ENCODE assay signal across 8 mouse cellular contexts in genomic region chr1:93101571-93102061, GRCm38 (mm10). TPM values are rescaled to one million over a fixed set of nuclear protein-coding genes. Genes with fewer than 3 reads are reported as not detected.
DNase-seq lines count a peak whose midpoint lies in the region; ATAC-seq and TF ChIP-seq lines count a peak whose summit lies in the region.

Kif1a (minus strand) TSS chr1:93101951.

- under 1% methylated on average over 39 of the region's 39 CpGs for WGBS in kidney, embryonic 16.5 days
- 1% methylated on average over 36 of the region's 39 CpGs for WGBS in liver, postnatal 0 days (ENCODE audit: insufficient replicate concordance)

- peak; percentile 74 for ATAC-seq in kidney, embryonic 16.5 days (ENCODE audit: low FRiP score, low TSS enrichment)
- ATAC-seq in granulocyte monocyte progenitor cell, adult 5-6 weeks (replicated peaks; ENCODE audit: poor library complexity, severe bottlenecking): peak; percentile 9; the same call in 1 of the 2 replicates
- no peak for ATAC-seq in liver, postnatal 0 days

- TF ChIP-seq CTCF in layer of hippocampus, adult 2 months (conservative IDR thresholded peaks at IDR 0.05): no peak
- no peak for TF ChIP-seq CTCF in liver, postnatal 0 days (IDR thresholded peaks at IDR 0.05; ENCODE audit: low read depth)

- no peak for DNase-seq in kidney, adult 9 months
- peak; percentile 83 to 90 for DNase-seq in cerebellum, postnatal 36 days
- peak; percentile 90 to 96 for DNase-seq in layer of hippocampus, adult 2 months (ENCODE audit: low spot score in 2 of 2)
- DNase-seq in liver, postnatal 0 days: no peak
- peak; percentile 90 to 95 for DNase-seq in right cerebral cortex, postnatal 36 days (ENCODE audit: low spot score in 2 of 2)
- no peak for DNase-seq in thymus, postnatal 14 days

- peaks cover 48% of the 10 kb centered on the region for H3K27me3 ChIP-seq in kidney, embryonic 16.5 days (ENCODE audit: insufficient read depth, low read length)
- H3K27me3 ChIP-seq in liver, postnatal 0 days (ENCODE audit: insufficient read depth, low read length): peaks cover 46% of the 10 kb centered on the region

- peak within 1 kb of the TSS; percentile 59 for H3K9ac ChIP-seq in kidney, embryonic 16.5 days (replicated peaks; ENCODE audit: low read length)
- H3K9ac ChIP-seq in liver, postnatal 0 days (replicated peaks): no peak within 1 kb of the TSS

- peak within 1 kb of the TSS; percentile 56 for H3K4me3 ChIP-seq in kidney, embryonic 16.5 days (ENCODE audit: low read length)
- H3K4me3 ChIP-seq in layer of hippocampus, adult 2 months: peak within 1 kb of the TSS; percentile 95
- peak within 1 kb of the TSS; percentile 38 for H3K4me3 ChIP-seq in liver, postnatal 0 days (ENCODE audit: low read depth, low read length)

- H3K27ac ChIP-seq in kidney, embryonic 16.5 days (ENCODE audit: low read length): no peak within 1 kb of the TSS
- peak within 1 kb of the TSS; percentile 97 for H3K27ac ChIP-seq in layer of hippocampus, adult 2 months
- no peak within 1 kb of the TSS for H3K27ac ChIP-seq in liver, postnatal 0 days (ENCODE audit: low read depth)

- H3K4me2 ChIP-seq in kidney, embryonic 16.5 days (replicated peaks; ENCODE audit: low read depth, low read length): peak within 1 kb of the TSS; percentile 92
- peak within 1 kb of the TSS; percentile 64 for H3K4me2 ChIP-seq in liver, postnatal 0 days (ENCODE audit: low read depth, low read length)

- no peaks in the 10 kb centered on the region for H3K36me3 ChIP-seq in kidney, embryonic 16.5 days (ENCODE audit: insufficient read depth, low read length)
- H3K36me3 ChIP-seq in liver, postnatal 0 days (replicated peaks; ENCODE audit: insufficient read depth, low read length): no peaks in the 10 kb centered on the region

- no peaks in the 10 kb centered on the region for H3K9me3 ChIP-seq in kidney, embryonic 16.5 days (ENCODE audit: low read length)
- H3K9me3 ChIP-seq in liver, postnatal 0 days (ENCODE audit: low read length): no peaks in the 10 kb centered on the region

- H3K4me1 ChIP-seq in kidney, embryonic 16.5 days (ENCODE audit: insufficient read depth, low read length): peaks cover 20% of the 10 kb centered on the region
- peaks cover 8% of the 10 kb centered on the region; the same call in 1 of the 2 replicates for H3K4me1 ChIP-seq in liver, postnatal 0 days (ENCODE audit: insufficient read depth)

- TF ChIP-seq EP300 in liver, postnatal 0 days (IDR thresholded peaks at IDR 0.05; ENCODE audit: low read depth): no peak

RNA-seq across cellular contexts. Expression of gene Kif1a, which starts in this region (rescaled TPM):
- 7.4 and 11.6 TPM in 2 replicates for polyA plus RNA-seq in kidney, embryonic 16.5 days (2015; fragmentation: Nextera tagmentation; extraction: Ambion mirVana)
- not detected in 2 replicates for total RNA-seq in granulocyte monocyte progenitor cell, adult 5-6 weeks (2014; fragmentation: Nextera tagmentation)
- total RNA-seq in granulocyte monocyte progenitor cell, adult 5-6 weeks (2017): not detected in 2 replicates
- 100 to 1,000 TPM; 609 to 644 TPM for total RNA-seq in layer of hippocampus, adult 2 months (2021)
- polyA plus RNA-seq in liver, postnatal 0 days (2015; fragmentation: Nextera tagmentation; extraction: Ambion mirVana): 0.17 and 0.28 TPM in 2 replicates

Comparison
In these comparisons a context has a peak if more than half of its experiments do, and no peak if none do; other contexts are left out.
1. RNA of gene Kif1a (total RNA-seq): 609 to 644 TPM in layer of hippocampus, adult 2 months; not detected in granulocyte monocyte progenitor cell, adult 5-6 weeks; every median in the first group is over 100 times any median in the second.
2. Peak in ATAC-seq in granulocyte monocyte progenitor cell, adult 5-6 weeks; RNA of the gene not detected or under 1 TPM.
3. H3K4me3 ChIP-seq: peak in every context shown above with its lines; median percentile 95 in layer of hippocampus, adult 2 months; 56 in kidney, embryonic 16.5 days; 38 in liver, postnatal 0 days.
4. DNase-seq: peak in cerebellum, postnatal 36 days (2 of 2), layer of hippocampus, adult 2 months (2 of 2) and right cerebral cortex, postnatal 36 days (2 of 2); none in kidney, adult 9 months (single experiment), liver, postnatal 0 days (single experiment) and thymus, postnatal 14 days (single experiment).